Mouse (Mus musculus) common myeloid progenitor, adult 5-6 weeks (primary cell): ENCODE results near the gene Chaf1a. TPM values are rescaled to one million over a fixed set of nuclear protein-coding genes. Genes with fewer than 3 reads are reported as not detected.
"Not testable (repeated sequence)": the region's sequence is repeated elsewhere in the genome, so short reads cannot be mapped to it uniquely, and the experiment has no call there.

ENCODE experiments used
- ATAC-seq: replicated peaks from 2 replicates; pipeline ENCODE4 v1.8.0; 2016; ENCODE audit warnings: low read depth, mild to moderate bottlenecking, moderate TSS enrichment, inconsistent platforms; ENCODE audit not compliant: poor library complexity, severe bottlenecking
- total RNA-seq: library from RNA; stranded (forward); fragments of 200-1000, 187-1606 nt; gene quantifications from 2 replicates; pipeline ENCODE4 v1.2.3, GENCODE M21; 2017

The Chaf1a gene
- total RNA-seq, 1 experiment from 2014 or later, result 35.6 TPM

DNA sequence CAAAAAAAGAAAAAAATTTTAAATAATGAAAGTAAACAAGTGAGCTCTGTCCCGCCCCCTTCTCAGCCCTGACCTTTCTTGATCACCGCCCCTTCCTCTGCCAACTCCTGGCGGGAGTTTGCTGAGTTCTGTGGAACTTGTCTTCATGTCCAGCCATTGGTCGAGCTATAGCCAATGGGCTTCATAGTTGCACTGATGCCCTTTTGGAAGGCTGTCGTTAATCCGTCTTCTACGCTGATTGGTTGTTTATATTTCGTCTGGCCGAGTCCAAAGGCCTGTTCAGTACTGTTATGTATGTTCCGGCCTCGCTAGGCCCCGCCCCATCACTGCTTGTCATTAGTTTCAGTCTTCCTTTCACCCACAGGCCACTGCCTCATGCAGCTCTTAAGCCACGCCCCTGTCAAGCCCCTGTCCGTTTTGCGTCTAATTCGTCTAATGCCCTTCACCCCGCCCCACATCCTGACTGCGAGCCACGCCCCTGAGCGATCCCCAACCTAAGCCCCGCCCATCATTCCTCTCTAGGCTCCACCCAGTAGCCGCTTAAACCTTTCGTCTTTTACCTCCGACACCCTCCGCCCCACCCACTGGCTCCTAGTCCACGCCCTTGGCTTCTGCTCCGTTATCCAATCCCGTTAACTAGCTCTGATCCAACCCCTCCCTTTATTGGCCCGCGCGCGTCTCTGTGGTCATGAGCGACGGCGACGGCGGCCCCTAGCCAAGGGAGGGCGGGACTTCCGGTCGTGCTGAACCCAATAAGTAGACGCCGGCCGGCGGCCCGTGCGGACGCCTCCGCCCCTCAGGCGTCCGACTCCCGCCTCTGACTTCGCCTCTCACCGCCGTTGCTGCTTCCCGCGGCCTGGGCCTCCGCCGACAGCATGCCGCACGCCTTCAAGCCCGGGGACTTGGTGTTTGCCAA is 38.9 kb downstream of the Chaf1a start, which contains the start of gene Hdgfl2:
Hdgfl2 (plus strand) TSS at position 755 of the 916 bp plus-strand sequence.
- ATAC-seq, result peak; percentile 75

DNA sequence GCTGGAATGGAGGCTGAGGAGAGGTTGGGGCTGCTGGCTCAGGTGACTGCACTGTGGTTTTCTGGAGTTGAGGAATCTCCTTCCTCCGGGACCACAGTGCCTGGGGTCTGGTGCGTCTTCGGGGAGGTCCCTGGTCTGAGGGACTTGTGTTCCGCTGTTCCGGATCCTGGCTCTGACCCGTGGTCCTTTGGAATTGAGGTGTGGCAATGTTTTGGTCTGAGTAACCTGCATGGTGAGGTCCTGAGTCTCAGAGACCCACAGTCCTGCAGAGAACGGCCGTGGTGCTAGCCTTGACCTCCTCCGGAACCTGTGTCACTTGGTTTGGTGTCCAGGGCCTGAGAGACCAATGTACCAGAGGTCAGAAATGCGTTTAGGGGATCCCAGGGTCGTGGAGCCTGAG is 39.7 kb downstream of the Chaf1a start:
- ATAC-seq, result no peak

- ATAC-seq, result no peak
These were observed 40.7 kb downstream of the Chaf1a start for GRCm38 (mm10) chr17:56080781-56081585.

- no peak for ATAC-seq
These were observed 52.1 kb downstream of the Chaf1a start for GRCm38 (mm10) chr17:56092312-56092711.

- no peak for ATAC-seq
These were observed 52.6 kb downstream of the Chaf1a start for GRCm38 (mm10) chr17:56092794-56093193.

DNA sequence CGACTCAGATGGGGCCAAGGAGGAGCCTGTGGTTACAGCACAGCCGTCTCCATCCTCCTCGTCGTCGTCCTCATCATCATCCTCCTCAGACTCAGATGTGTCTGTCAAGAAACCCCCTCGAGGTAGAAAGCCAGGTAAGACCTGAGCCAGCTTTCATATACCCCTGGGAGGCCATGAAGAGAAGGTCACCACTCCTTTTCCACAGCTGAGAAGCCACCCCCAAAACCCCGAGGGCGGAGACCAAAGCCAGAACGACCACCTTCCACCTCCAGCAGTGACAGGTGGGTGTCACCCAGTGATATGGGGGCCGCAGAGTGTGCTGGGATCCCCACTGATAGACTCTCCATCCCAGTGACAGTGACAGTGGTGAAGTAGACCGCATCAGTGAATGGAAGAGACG is 56.6 kb downstream of the Chaf1a start:
- no peak for ATAC-seq

DNA sequence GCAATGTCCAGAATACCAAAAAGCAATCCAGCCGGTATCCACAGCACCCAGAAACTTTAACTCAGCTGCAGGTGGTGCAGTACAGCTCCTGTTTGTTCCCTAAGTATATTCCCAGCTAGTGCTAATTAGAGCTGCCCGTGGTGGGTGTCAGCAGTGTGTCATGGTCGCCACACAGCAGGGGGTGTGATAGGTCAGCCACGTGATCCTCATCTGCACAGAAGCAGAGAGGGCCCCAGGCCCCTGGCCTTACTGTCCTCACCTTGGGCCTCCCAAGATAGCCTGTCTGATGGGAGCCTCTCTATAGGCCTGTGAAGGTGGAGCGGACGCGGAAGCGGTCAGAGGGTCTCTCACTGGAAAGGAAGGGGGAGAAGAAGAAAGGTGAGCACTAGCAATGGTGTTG is 57.9 kb downstream of the Chaf1a start:
- ATAC-seq, result no peak

- 0 out of 2 replicates have a peak, but pooled peaks have one; percentile 24 for ATAC-seq
These were observed 58.7 kb downstream of the Chaf1a start for GRCm38 (mm10) chr17:56098711-56099572.

GRCm38 (mm10) chr17:56100811-56101210 is 60.6 kb downstream of the Chaf1a start:
- no peak for ATAC-seq

- no peak for ATAC-seq
These were observed 61.9 kb downstream of the Chaf1a start for GRCm38 (mm10) chr17:56102158-56102557.

DNA sequence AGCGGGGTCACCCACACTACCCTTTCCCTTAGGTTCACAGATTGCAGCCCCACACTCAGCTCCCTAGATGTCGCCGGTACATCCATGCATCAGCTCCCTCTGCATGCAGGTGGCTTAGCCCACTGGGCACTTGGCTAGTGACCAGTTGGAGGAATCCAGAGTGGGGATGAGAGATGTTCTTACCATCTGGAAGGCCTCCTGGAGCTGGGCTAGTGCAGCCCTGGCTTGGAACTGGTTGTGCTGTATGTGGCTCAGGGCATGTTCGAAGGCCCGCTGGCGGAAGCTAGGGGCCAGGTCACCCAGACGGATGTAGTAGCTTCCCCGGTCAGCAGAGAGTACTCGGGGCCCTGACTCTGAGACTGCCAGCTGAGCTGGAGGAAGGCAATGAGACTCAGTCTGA is 62.7 kb downstream of the Chaf1a start:
- no peak for ATAC-seq

DNA sequence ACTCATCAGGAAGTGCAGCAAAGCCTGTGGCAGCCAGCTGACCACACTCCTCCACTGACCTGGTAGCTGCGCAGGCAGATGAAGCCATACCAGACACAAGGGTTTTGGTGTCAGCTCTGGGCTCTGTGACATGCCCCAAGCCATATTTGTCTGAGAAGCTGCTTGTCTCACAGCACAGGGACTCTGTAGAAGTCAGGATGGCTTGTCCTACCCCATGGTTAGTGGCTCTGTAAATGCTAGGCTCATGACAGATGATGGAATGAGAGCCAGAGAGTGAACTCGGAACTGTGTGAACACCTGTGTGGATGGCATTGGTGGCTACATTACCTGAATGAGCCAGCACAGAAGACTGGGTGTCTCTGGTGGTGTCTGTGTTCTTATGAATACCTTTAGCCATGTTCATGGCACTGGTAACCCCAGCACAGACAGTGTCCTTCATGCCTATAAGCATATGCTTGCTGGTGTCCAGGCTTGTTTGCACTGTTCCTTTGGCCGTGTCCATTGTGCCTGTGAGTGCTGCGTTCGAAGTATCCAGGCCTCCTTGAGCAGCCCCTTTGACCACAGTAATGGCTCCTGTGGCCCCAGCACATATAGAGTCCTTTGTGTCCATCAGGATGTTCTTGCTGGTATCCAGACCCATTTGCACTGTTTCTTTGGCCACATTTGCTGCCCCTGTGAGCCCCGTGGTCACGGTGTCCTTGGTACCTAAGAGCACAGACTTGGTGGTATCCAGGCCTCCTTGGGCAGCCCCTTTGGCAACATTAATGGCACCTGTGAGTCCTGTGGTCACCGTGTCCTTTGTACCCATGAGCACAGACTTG is 63.4 kb downstream of the Chaf1a start:
- no peak for ATAC-seq

DNA sequence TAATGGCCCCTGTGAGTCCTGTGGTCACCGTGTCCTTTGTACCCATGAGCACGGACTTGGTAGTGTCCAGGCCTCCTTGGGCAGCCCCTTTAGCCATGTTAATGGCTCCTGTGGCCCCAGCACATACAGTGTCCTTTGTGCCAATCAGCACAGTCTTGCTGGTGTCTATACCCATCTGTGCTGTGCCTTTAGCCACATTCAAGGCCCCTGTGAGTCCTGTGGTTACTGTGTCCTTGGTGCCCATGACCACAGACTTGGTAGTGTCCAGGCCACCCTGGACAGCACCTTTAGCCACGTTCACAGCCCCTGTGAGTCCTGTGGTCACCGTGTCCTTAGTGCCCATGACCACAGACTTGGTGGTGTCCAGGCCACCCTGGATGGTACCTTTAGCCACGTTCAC is 64.6 kb downstream of the Chaf1a start:
- ATAC-seq, result not testable (repeated sequence)

- ATAC-seq, result not testable (repeated sequence)
These were observed 66.2 kb downstream of the Chaf1a start for GRCm38 (mm10) chr17:56106436-56106835.

GRCm38 (mm10) chr17:56106981-56107380 is 66.7 kb downstream of the Chaf1a start:
- ATAC-seq, result no peak

- ATAC-seq, result no peak
These were observed 67.5 kb downstream of the Chaf1a start for GRCm38 (mm10) chr17:56107736-56108135.

- no peak for ATAC-seq
These were observed 68.2 kb downstream of the Chaf1a start for GRCm38 (mm10) chr17:56108334-56109044.

DNA sequence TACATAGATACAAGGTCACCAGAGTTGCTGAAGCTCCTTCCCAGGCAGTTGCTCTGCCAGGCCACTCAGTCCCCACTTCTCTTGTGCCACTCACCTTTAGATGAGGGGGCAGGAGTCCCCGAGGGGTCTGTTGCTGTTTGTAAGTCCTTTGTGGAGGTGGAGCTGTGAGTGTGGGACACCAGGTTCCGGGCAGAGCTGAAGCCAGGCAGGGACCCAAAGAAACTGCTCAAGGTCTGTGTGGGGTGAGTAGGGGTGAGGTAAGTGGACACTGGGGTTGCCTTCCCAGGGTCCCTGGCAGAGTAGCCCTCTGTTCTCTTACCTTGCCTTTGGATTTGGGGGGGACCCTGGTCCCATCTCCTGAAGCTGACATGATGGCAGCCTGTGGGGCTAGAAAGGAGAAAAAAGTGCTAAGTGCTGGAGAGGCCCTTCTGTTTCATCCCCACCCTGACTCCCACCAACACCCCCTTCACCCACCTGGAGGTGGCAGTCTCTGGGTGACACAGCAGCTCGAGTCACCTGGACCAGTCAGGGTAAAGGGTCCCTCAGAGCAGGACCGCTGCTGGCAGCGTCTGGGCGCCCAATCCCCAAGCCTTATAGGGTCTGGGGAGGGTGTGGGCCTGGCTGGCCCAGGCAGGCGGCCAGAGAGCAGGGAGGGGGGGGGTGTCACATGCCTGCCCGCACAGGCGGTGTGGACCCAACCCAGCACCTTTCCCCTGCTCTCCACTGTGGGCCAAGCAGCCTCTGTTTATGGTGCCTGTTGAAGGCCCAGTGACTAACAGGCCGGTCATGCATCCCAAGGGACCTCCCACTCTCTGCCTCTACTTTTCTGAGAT is 69.2 kb downstream of the Chaf1a start, which contains the start of gene Plin4:
Plin4 (minus strand) TSS at position 585 of the 833 bp plus-strand sequence.
- ATAC-seq, result no peak
